Comparison of ENCODE assay signal across 13 mouse cellular contexts in the genomic region with DNA sequence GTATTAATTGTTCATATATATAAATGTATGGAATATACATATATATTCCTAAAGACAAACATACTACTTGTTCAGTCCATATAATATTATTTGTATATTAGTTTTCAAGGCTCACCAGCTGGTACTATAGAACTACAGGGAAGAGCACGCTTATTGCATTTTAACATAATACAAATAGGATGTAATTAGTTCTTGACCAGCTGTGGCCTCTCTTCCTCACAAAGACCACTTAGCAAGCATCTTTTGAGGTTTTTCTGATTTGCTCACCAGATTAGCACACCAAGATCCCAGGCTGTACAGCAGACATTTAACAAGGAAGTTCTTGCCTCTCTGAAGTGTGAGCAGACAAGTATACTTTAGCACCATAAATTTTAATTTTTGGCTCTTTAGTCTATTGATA.
"Had no signal": no experiment of that assay in that cellular context is flagged by ENCODE, and none has a peak within 500 bp of the region (broad histone marks: within the 10 kb centered on the region; RNA-seq: fewer than 3 reads in every experiment).

No protein-coding gene starts in this region.

- H3K27me3 ChIP-seq: limb, embryonic 15.5 days; liver, embryonic 12.5 days had no signal

- H3K4me3 ChIP-seq: limb, embryonic 15.5 days; liver, embryonic 12.5 days; myocyte had no signal

- H3K9me3 ChIP-seq: limb, embryonic 15.5 days; liver, embryonic 12.5 days had no signal

- H3K9ac ChIP-seq: limb, embryonic 15.5 days; liver, embryonic 12.5 days; lung, embryonic 14.5 days had no signal

- H3K27ac ChIP-seq: kidney, postnatal 0 days; limb, embryonic 15.5 days; liver, embryonic 12.5 days; stomach, postnatal 0 days had no signal

- DNase-seq: kidney, adult 9 months; kidney, postnatal 36 days; layer of hippocampus, adult 9-11 months; layer of hippocampus, postnatal 36 days; lung, embryonic 14.5 days; lung, postnatal 10 days; lung, postnatal 4 days; thymus, postnatal 4 days had no signal

- ATAC-seq: liver, embryonic 12.5 days had no signal

- H3K4me2 ChIP-seq: limb, embryonic 15.5 days; liver, embryonic 12.5 days; lung, embryonic 14.5 days had no signal

- H3K36me3 ChIP-seq: limb, embryonic 15.5 days; liver, embryonic 12.5 days had no signal

- H3K4me1 ChIP-seq: limb, embryonic 15.5 days; liver, embryonic 12.5 days had no signal
